Mouse (Mus musculus) stomach, postnatal 0 days (tissue): ENCODE measurements around the gene Htr1f.

ENCODE experiments used
- CTCF ChIP-seq: IDR thresholded peaks from 2 replicates; pipeline ENCODE4 v1.5.1; 2016; ENCODE audit warnings: antibody characterized with exemption, low read depth, mild to moderate bottlenecking, moderate library complexity
- EP300 ChIP-seq: optimal IDR thresholded peaks from 2 replicates; pipeline ENCODE3; 2016; ENCODE audit warnings: antibody characterized with exemption

DNA sequence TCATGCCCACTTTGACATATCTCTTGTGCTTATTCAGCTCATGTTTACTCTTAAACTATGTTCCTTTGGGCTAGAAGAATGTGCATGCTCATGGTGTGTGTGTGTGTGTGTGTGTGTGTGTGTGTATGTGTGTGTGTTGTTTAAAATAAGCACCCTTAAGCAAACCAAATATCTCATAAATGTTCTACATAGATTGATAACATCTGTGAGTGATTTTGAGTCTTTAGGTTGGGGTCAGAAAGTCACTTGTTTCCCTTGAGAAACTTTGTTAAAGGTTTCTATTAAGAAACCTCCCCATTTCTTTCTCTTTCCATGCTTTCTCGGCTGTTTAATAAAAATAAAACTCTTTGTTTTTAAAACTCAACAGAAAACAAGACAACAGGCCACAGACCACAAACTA lies 88.1 kb downstream of the Htr1f start:
- TF ChIP-seq CTCF (no peak), EP300 (no peak)
